Mouse (Mus musculus): ENCODE measurements around the gene Ipcef1.
"Not testable (repeated sequence)": the region's sequence is repeated elsewhere in the genome, so short reads cannot be mapped to it uniquely, and the experiment has no call there.

Ipcef1 gene

GRCm38 (mm10) chr10:6885460-6885859 lies 166.8 kb downstream of the Ipcef1 start:
- no peak for DNase-seq (ENCODE audit: low spot score)

GRCm38 (mm10) chr10:6882041-6882440 lies 170.2 kb downstream of the Ipcef1 start:
- not testable (repeated sequence) for DNase-seq (ENCODE audit: low spot score)

GRCm38 (mm10) chr10:6878276-6878881 lies 173.9 kb downstream of the Ipcef1 start:
- DNase-seq (ENCODE audit: low spot score), result no peak

DNA sequence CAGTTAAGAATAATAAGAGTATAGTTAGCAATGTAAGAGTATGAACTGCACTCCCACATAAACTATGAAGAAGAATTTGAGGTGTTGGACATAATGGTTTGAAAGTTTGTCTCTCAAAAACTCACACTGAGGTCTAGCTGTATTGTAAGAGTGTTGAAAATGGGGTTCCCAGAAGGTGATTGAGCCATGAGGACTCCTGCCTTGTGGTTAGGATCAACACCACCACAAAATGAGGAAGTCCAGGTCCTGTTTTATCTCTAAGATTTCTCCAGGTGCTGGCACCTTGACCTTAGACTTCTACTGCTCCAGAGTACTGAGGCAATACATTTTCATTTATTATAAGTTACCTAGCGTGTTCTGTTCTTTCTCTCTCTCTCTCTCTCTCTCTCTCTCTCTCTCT lies 178.4 kb downstream of the Ipcef1 start:
- DNase-seq (ENCODE audit: low spot score), result no peak

GRCm38 (mm10) chr10:6871418-6872072 lies 180.7 kb downstream of the Ipcef1 start:
- DNase-seq (ENCODE audit: low spot score), result no peak

GRCm38 (mm10) chr10:6855812-6856211 lies 196.5 kb downstream of the Ipcef1 start:
- DNase-seq (ENCODE audit: low spot score), result no peak

DNA sequence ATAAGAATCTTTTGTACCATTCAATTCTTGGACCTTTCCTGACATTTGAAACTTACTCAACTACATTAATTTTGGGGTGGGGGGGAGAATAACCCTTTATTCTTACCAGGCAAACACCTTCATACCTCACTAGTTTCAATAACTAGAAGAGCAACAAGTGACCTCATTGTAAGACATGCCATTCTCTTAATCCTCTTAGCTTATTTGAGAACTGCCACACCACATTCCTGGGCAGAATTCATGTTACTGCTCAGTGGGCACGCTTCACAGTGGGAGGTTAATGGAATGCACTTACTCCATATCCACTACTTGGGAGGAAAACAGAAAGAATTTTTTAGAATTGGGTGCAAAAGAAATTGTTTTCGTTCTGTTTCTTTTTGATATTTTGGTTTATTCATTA lies 203.4 kb downstream of the Ipcef1 start:
- DNase-seq (ENCODE audit: low spot score), result no peak

GRCm38 (mm10) chr10:6848162-6848754 lies 204.0 kb downstream of the Ipcef1 start:
- DNase-seq (ENCODE audit: low spot score), result no peak

DNA sequence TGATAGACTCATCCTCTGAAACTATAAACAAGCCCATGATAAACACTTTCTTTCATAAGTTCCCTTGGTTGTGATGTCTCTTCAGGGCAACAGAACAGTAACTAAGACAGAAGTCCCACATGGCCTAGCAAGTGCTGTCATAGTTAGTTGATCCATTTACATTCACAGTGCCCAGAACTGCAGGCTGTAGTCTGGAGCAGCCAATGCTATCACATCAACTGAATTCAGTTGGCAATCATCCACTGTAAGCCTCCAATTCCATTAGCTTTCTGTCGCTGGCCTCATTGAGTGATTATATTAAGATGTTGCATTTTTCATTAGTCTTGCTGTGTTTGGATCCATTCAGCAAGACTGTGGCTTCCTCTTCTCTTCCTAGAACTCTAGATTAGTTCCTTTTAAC lies 206.0 kb downstream of the Ipcef1 start:
- no peak for DNase-seq (ENCODE audit: low spot score)

- no peak for DNase-seq (ENCODE audit: low spot score)
Measured at GRCm38 (mm10) chr10:6842225-6842624, 210.1 kb downstream of the Ipcef1 start.

Data from ovary, postnatal 10 days (tissue).